Mouse (Mus musculus) kidney, adult 9 months (tissue): ENCODE measurements at regions not wholly inside any gene's neighbourhood (a gene's known extent, or its start where the extent isn't known, plus 50 kb on each side); places are given as distances from the start of the nearest gene placed in this dataset.
"Not testable (repeated sequence)": the region's sequence is repeated elsewhere in the genome, so short reads cannot be mapped to it uniquely, and the experiment has no call there.

Source experiments
- DNase-seq: peaks from one replicate; pipeline ENCODE4 v3.0.0; 2022

GRCm38 (mm10) chr1:81652990-81653717, 576.4 kb downstream of the Nyap2 start:
- no peak for DNase-seq

- DNase-seq, result no peak
Observed at GRCm38 (mm10) chr1:81661245-81661644, 571.7 kb upstream of the Gm9747 start.

- no peak for DNase-seq
Observed at GRCm38 (mm10) chr1:81671142-81671541, 561.8 kb upstream of the Gm9747 start.

- no peak for DNase-seq
Observed at GRCm38 (mm10) chr1:81671725-81672124, 561.2 kb upstream of the Gm9747 start.

GRCm38 (mm10) chr1:81675576-81676342, 557.2 kb upstream of the Gm9747 start:
- no peak for DNase-seq

GRCm38 (mm10) chr1:81677768-81678400, 555.0 kb upstream of the Gm9747 start:
- DNase-seq, result no peak

- DNase-seq, result peak; percentile 20
Observed at GRCm38 (mm10) chr1:81696129-81696528, 536.8 kb upstream of the Gm9747 start.

- no peak for DNase-seq
Observed at GRCm38 (mm10) chr1:81709169-81709568, 523.7 kb upstream of the Gm9747 start.

GRCm38 (mm10) chr1:81717091-81717490, 515.8 kb upstream of the Gm9747 start:
- DNase-seq, result no peak

GRCm38 (mm10) chr1:81718233-81718632, 514.7 kb upstream of the Gm9747 start:
- DNase-seq, result no peak

GRCm38 (mm10) chr1:81724859-81725258, 508.1 kb upstream of the Gm9747 start:
- no peak for DNase-seq

- no peak for DNase-seq
Observed at GRCm38 (mm10) chr1:81726268-81727132, 506.4 kb upstream of the Gm9747 start.

GRCm38 (mm10) chr1:81737111-81737833, 495.6 kb upstream of the Gm9747 start:
- DNase-seq, result no peak

- DNase-seq, result no peak
Observed at GRCm38 (mm10) chr1:81738384-81738783, 494.5 kb upstream of the Gm9747 start.

GRCm38 (mm10) chr1:81739392-81739791, 493.5 kb upstream of the Gm9747 start:
- no peak for DNase-seq

- DNase-seq, result no peak
Observed at GRCm38 (mm10) chr1:81739981-81740380, 492.9 kb upstream of the Gm9747 start.

GRCm38 (mm10) chr1:81741882-81742281, 491.0 kb upstream of the Gm9747 start:
- DNase-seq, result not testable (repeated sequence)

GRCm38 (mm10) chr1:81744524-81744923, 488.4 kb upstream of the Gm9747 start:
- DNase-seq, result peak; percentile 72

- peak; percentile 79 for DNase-seq
Observed at GRCm38 (mm10) chr1:81745024-81745960, 487.6 kb upstream of the Gm9747 start.

GRCm38 (mm10) chr1:81746013-81746412, 486.9 kb upstream of the Gm9747 start:
- DNase-seq, result no peak

GRCm38 (mm10) chr1:81747025-81747424, 485.9 kb upstream of the Gm9747 start:
- DNase-seq, result no peak
